Mouse (Mus musculus) intestine, embryonic 14.5 days (tissue): Measurements from ENCODE around the gene Dvl1. TPM values are rescaled to one million over a fixed set of nuclear protein-coding genes. Genes with fewer than 3 reads are reported as not detected.
A peak's percentile ranks its signal among the peaks of the same experiment; 100 is the strongest.

Source experiments
- ATAC-seq: fragments of 200-750 bp; cut with Nextera tagmentation; replicated peaks from 2 replicates; pipeline ENCODE4 v1.8.0; 2017; ENCODE audit warnings: low read depth, moderate number of reproducible peaks, moderate TSS enrichment, moderate library complexity; ENCODE audit not compliant: low FRiP score, low TSS enrichment
- DNase-seq: peaks from one replicate; pipeline ENCODE4 v3.0.0-alpha.2; 2018; ENCODE audit warnings: low spot score
- H3K27ac ChIP-seq: fragments of 300-500 bp; sonication (generic); 2 replicates; pipeline ENCODE4 v1.5.1; 2014; ENCODE audit warnings: low read depth, mild to moderate bottlenecking, control low read depth
- H3K27me3 ChIP-seq: fragments of 300-500 bp; sonication (generic); replicated peaks from 2 replicates; pipeline ENCODE4 v1.6.1; 2014; ENCODE audit warnings: low read length, control low read depth; ENCODE audit not compliant: control insufficient read depth, insufficient read depth
- H3K36me3 ChIP-seq: fragments of 300-500 bp; sonication (generic); 2 replicates; pipeline ENCODE4 v1.6.1; 2014; ENCODE audit warnings: low read length, control low read depth; ENCODE audit not compliant: control insufficient read depth, insufficient read depth
- H3K4me1 ChIP-seq: fragments of 300-500 bp; sonication (generic); replicated peaks from 2 replicates; pipeline ENCODE4 v1.6.1; 2014; ENCODE audit warnings: low read length, control low read depth, mixed read lengths; ENCODE audit not compliant: control insufficient read depth, insufficient read depth
- H3K4me2 ChIP-seq: fragments of 300-500 bp; sonication (generic); 2 replicates; pipeline ENCODE4 v1.6.1; 2014; ENCODE audit warnings: low read length
- H3K4me3 ChIP-seq: fragments of 300-500 bp; sonication (generic); 2 replicates; pipeline ENCODE4 v1.5.1; 2014; ENCODE audit warnings: low read depth, low read length, control low read depth, mixed read lengths
- H3K9ac ChIP-seq: fragments of 300-500 bp; sonication (generic); 2 replicates; pipeline ENCODE4 v1.6.1; 2014; ENCODE audit warnings: mild to moderate bottlenecking, low read length
- H3K9me3 ChIP-seq: fragments of 300-500 bp; sonication (generic); 2 replicates; pipeline ENCODE4 v1.6.1; 2016; ENCODE audit warnings: low read length, control low read depth; ENCODE audit not compliant: control insufficient read depth
- WGBS: fragments of 180-500 bp; shearing (Covaris S2); extraction: QIAGEN DNeasy Blood & Tissue Kit; methylation state at CpG from one replicate; pipeline ENCODE4 v1.1.7; 2014; 5-methylcytosine and 5-hydroxymethylcytosine counted together
- polyA plus RNA-seq: library from polyadenylated mRNA; unstranded; fragments of >200 nt; fragmentation: Nextera tagmentation; extraction: Ambion mirVana; gene quantifications from 2 replicates; pipeline ENCODE4 v1.2.1, GENCODE M21; 2014

Gene Dvl1
- polyA plus RNA-seq, 1 experiment from 2014 or later, result 7.3 TPM

- Histone ChIP-seq H3K27ac (peak overlapping the region; percentile 34), H3K36me3 (peaks cover 56% of the 10 kb centered on the region), H3K27me3 (no peaks in the 10 kb centered on the region), H3K4me3 (no peak overlapping the region), H3K9ac (no peak overlapping the region), H3K4me2 (no peak overlapping the region), H3K9me3 (no peaks in the 10 kb centered on the region), H3K4me1 (no peaks in the 10 kb centered on the region)
- 77% methylated on average over 3 of the region's 3 CpGs for WGBS
- no peak for DNase-seq
- ATAC-seq, result no peak
These were observed 36.4 kb downstream of the Dvl1 start for GRCm38 (mm10) chr4:155883587-155883986.

GRCm38 (mm10) chr4:155886330-155886729 is 39.1 kb downstream of the Dvl1 start:
- DNase-seq (no peak), ATAC-seq (no peak)
- no peak overlapping the region for H3K9ac ChIP-seq
- H3K9me3 ChIP-seq, result no peaks in the 10 kb centered on the region
- H3K4me3 ChIP-seq, result no peak overlapping the region
- H3K4me1 ChIP-seq, result peaks cover 7% of the 10 kb centered on the region
- no peak overlapping the region for H3K4me2 ChIP-seq
- no peak overlapping the region for H3K27ac ChIP-seq
- WGBS, result 90% methylated on average over 5 of the region's 5 CpGs
- no peaks in the 10 kb centered on the region for H3K27me3 ChIP-seq
- peaks cover 66% of the 10 kb centered on the region for H3K36me3 ChIP-seq

- no peak overlapping the region for H3K27ac ChIP-seq
- H3K9me3 ChIP-seq, result no peaks in the 10 kb centered on the region
- ATAC-seq (no peak), DNase-seq (no peak)
- peaks cover 8% of the 10 kb centered on the region for H3K4me1 ChIP-seq
- H3K4me2 ChIP-seq, result no peak overlapping the region
- H3K9ac ChIP-seq, result no peak overlapping the region
- H3K27me3 ChIP-seq, result no peaks in the 10 kb centered on the region
- no peak overlapping the region for H3K4me3 ChIP-seq
- peaks cover 60% of the 10 kb centered on the region for H3K36me3 ChIP-seq
- WGBS, result 90% methylated on average over 10 of the region's 10 CpGs
These were observed 40.5 kb downstream of the Dvl1 start for GRCm38 (mm10) chr4:155887674-155888073.

DNA sequence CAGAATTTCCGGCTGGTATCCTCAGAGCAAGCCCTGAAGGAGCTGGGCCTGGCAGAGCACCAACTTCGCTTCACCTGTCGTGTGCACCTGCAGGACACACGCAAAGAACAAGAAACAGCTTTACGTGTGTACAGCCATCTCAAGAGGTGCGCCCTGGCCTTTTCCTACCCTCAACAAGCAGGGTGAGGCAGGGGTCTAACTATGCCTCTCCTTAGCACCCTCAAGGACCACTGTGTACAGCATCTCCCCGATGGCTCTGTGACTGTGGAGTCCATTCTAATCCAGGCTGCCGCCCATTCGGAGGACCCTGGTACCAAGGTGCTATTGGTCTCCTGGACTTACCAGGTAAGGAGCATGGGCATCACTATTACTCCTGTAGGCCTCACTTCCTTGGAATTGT is 41.0 kb downstream of the Dvl1 start:
- WGBS, result 95% methylated on average over 9 of the region's 9 CpGs
- ATAC-seq, result no peak
- Histone ChIP-seq H3K4me1 (peaks cover 13% of the 10 kb centered on the region), H3K4me3 (no peak overlapping the region), H3K4me2 (no peak overlapping the region), H3K9ac (no peak overlapping the region), H3K27ac (no peak overlapping the region), H3K27me3 (no peaks in the 10 kb centered on the region), H3K36me3 (peaks cover 56% of the 10 kb centered on the region), H3K9me3 (no peaks in the 10 kb centered on the region)
- no peak for DNase-seq

DNA sequence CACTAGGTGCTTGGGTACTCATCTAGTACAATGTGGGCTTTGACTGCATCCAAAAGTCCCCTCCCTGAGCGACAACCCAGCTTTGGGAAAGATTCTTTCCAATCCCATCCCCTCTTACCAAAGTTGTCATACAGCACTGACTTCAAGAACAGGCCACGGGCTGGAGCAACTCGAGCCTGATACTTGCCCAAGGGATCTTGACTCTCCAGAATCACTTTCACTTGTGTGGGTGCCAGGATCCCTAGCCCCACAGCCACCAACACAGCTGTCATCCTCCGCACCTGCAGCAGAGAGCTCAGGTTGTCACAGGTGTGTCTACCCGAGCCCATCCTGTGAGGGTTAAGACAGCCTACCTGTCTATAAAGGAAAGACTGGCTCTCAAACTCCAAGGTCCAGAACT is 42.1 kb downstream of the Dvl1 start:
- H3K9ac ChIP-seq, result no peak overlapping the region
- peaks cover 53% of the 10 kb centered on the region for H3K36me3 ChIP-seq
- no peak overlapping the region for H3K4me2 ChIP-seq

DNA sequence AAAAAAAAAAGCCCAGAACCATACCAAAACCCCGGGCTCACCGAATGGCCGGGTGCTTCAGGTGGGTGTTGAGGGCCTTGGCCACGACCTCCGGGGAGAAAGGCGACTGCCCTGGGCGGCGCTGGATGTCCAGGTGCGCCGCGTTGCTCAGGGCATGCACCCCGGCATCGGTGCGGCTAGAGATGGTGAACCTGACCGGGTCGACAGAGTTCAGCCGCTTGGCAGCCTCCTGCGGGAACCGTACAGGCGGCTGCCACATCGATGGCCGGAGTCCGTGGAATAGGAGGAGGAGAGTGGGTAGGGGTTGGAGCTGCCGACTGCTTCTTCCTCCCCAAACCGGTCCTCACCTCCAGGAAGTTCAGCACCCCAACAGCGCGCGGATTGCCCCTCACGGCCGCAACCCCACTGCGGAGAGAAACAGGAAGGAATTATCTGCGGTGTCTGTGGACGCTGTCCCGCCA is 43.8 kb downstream of the Dvl1 start:
- Histone ChIP-seq H3K9me3 (no peaks in the 10 kb centered on the region), H3K27me3 (no peaks in the 10 kb centered on the region), H3K27ac (0 out of 2 replicates have a peak overlapping the region, but pooled peaks have one; percentile 91), H3K36me3 (peaks cover 39% of the 10 kb centered on the region), H3K9ac (peak overlapping the region; percentile 74), H3K4me1 (peaks cover 33% of the 10 kb centered on the region), H3K4me2 (peak overlapping the region; percentile 94), H3K4me3 (peak overlapping the region; percentile 89)
- under 1% methylated on average over 34 of the region's 34 CpGs for WGBS
- peak; percentile 54 for DNase-seq
- ATAC-seq, result peak; percentile 2; the same call in 1 of the 2 replicates

More for the DNA sequence above, 42.1 kb downstream of the Dvl1 start:
- DNase-seq (no peak), ATAC-seq (no peak)
- Histone ChIP-seq H3K27ac (no peak overlapping the region), H3K9me3 (no peaks in the 10 kb centered on the region), H3K4me3 (no peak overlapping the region), H3K4me1 (peaks cover 24% of the 10 kb centered on the region), H3K27me3 (no peaks in the 10 kb centered on the region)
- 86% methylated on average over 5 of the region's 5 CpGs for WGBS

- Histone ChIP-seq H3K4me1 (peaks cover 33% of the 10 kb centered on the region), H3K36me3 (peaks cover 39% of the 10 kb centered on the region), H3K4me3 (peak within 1 kb of the TSS; percentile 89), H3K4me2 (peak within 1 kb of the TSS; percentile 94), H3K27me3 (no peaks in the 10 kb centered on the region), H3K9ac (peak within 1 kb of the TSS; percentile 74), H3K9me3 (no peaks in the 10 kb centered on the region), H3K27ac (peak within 1 kb of the TSS; percentile 91)
- WGBS, result under 1% methylated on average over 52 of the region's 52 CpGs
- DNase-seq, result peak; percentile 97
- peak; percentile 88 for ATAC-seq
These were observed 44.4 kb downstream of the Dvl1 start, which contains the start of the genes Pusl1 and Acap3 for GRCm38 (mm10) chr4:155891551-155892001. Gene Pusl1, minus strand, starts transcription at chr4:155891781. Gene Acap3, plus strand, starts transcription at chr4:155891822.

DNA sequence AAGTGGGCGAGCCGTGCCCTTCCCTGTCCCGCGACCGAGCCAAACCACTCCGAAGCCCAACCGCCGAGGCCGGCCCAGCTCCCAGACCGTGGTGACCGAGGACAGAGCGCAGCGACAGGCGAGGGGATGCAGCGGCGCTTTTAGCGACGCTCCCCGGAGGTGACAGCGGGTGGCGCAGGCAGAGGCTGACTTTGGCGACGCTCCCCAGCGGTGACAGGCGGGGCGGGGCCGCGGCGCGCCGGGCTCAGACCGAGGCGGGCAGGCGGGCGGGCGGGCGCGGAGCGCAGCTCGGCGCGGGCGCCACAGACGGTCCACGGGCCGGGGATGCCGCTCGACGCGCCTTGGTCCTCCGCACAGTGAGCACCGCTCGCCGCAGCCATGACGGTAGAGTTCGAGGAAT is 44.8 kb downstream of the Dvl1 start:
- H3K36me3 ChIP-seq, result peaks cover 39% of the 10 kb centered on the region

More for the DNA sequence above, 44.8 kb downstream of the Dvl1 start:
- DNase-seq (no peak), ATAC-seq (peak; percentile 87)
- Histone ChIP-seq H3K4me3 (peak overlapping the region; percentile 89), H3K27ac (peak overlapping the region; percentile 91), H3K27me3 (no peaks in the 10 kb centered on the region), H3K9ac (peak overlapping the region; percentile 74), H3K4me1 (peaks cover 33% of the 10 kb centered on the region), H3K4me2 (peak overlapping the region; percentile 94), H3K9me3 (no peaks in the 10 kb centered on the region)
- WGBS, result under 1% methylated on average over 52 of the region's 56 CpGs
